Mouse (Mus musculus) neural tube, embryonic 14.5 days (tissue): ENCODE measurements at regions not wholly inside any gene's neighbourhood (a gene's known extent, or its start where the extent isn't known, plus 50 kb on each side); places are given as distances from the start of the nearest gene placed in this dataset.

ENCODE experiments used
- ATAC-seq: fragments of 200-750 bp; cut with Nextera tagmentation; 2 replicates; pipeline ENCODE4 v1.8.0; 2017; ENCODE audit warnings: low read depth, mild to moderate bottlenecking, moderate TSS enrichment, moderate library complexity
- H3K27ac ChIP-seq: fragments of 300-500 bp; sonication (generic); 2 replicates; pipeline ENCODE4 v1.5.1; 2014; ENCODE audit warnings: low read depth, mild to moderate bottlenecking, control low read depth, low read length, moderate library complexity, mixed read lengths
- H3K27me3 ChIP-seq: fragments of 300-500 bp; sonication (generic); 2 replicates; pipeline ENCODE4 v1.6.1; 2014; ENCODE audit warnings: low read length; ENCODE audit not compliant: control insufficient read depth, insufficient read depth
- H3K36me3 ChIP-seq: fragments of 300-500 bp; sonication (generic); 2 replicates; pipeline ENCODE4 v1.6.1; 2014; ENCODE audit warnings: low read length, mixed read lengths; ENCODE audit not compliant: control insufficient read depth, insufficient read depth
- H3K4me1 ChIP-seq: fragments of 300-500 bp; sonication (generic); 2 replicates; pipeline ENCODE4 v1.6.1; 2014; ENCODE audit warnings: low read length; ENCODE audit not compliant: control insufficient read depth, insufficient read depth
- H3K4me2 ChIP-seq: fragments of 300-500 bp; sonication (generic); 2 replicates; pipeline ENCODE4 v1.6.1; 2014; ENCODE audit warnings: mild to moderate bottlenecking, low read depth, low read length, control low read depth
- H3K4me3 ChIP-seq: fragments of 300-500 bp; sonication (generic); 2 replicates; pipeline ENCODE4 v1.5.1; 2014; ENCODE audit warnings: low read depth, low read length, control low read depth, mixed read lengths
- H3K9ac ChIP-seq: fragments of 300-500 bp; sonication (generic); replicated peaks from 2 replicates; pipeline ENCODE4 v1.6.1; 2014; ENCODE audit warnings: low read depth, mild to moderate bottlenecking, control low read depth, low read length, mixed read lengths
- H3K9me3 ChIP-seq: fragments of 300-500 bp; sonication (generic); 2 replicates; pipeline ENCODE4 v1.6.1; 2016; ENCODE audit warnings: low read length; ENCODE audit not compliant: control insufficient read depth
- WGBS: fragments of 180-500 bp; shearing (Covaris S2); extraction: QIAGEN DNeasy Blood & Tissue Kit; methylation state at CpG from one replicate; pipeline ENCODE4 v1.1.7; 2014; 5-methylcytosine and 5-hydroxymethylcytosine counted together

- no peaks in the 10 kb centered on the region for H3K4me1 ChIP-seq
- H3K27ac ChIP-seq, result no peak overlapping the region
- no peak overlapping the region for H3K4me3 ChIP-seq
- no peak for ATAC-seq
- H3K27me3 ChIP-seq, result no peaks in the 10 kb centered on the region
- H3K9me3 ChIP-seq, result no peaks in the 10 kb centered on the region
- H3K4me2 ChIP-seq, result no peak overlapping the region
- no peak overlapping the region for H3K9ac ChIP-seq
- H3K36me3 ChIP-seq, result no peaks in the 10 kb centered on the region
- WGBS, result 63% methylated on average over 15 of the region's 15 CpGs
These were observed 149.0 kb upstream of the Jarid2 start for GRCm38 (mm10) chr13:44580156-44580736.

GRCm38 (mm10) chr13:44580767-44581166 lies 148.5 kb upstream of the Jarid2 start:
- H3K4me1 ChIP-seq, result no peaks in the 10 kb centered on the region
- H3K27me3 ChIP-seq, result no peaks in the 10 kb centered on the region
- no peak overlapping the region for H3K27ac ChIP-seq
- no peak for ATAC-seq
- no peak overlapping the region for H3K9ac ChIP-seq
- H3K4me3 ChIP-seq, result no peak overlapping the region
- no peaks in the 10 kb centered on the region for H3K9me3 ChIP-seq
- H3K36me3 ChIP-seq, result no peaks in the 10 kb centered on the region
- no peak overlapping the region for H3K4me2 ChIP-seq
- WGBS, result 45% methylated on average over 9 of the region's 9 CpGs

DNA sequence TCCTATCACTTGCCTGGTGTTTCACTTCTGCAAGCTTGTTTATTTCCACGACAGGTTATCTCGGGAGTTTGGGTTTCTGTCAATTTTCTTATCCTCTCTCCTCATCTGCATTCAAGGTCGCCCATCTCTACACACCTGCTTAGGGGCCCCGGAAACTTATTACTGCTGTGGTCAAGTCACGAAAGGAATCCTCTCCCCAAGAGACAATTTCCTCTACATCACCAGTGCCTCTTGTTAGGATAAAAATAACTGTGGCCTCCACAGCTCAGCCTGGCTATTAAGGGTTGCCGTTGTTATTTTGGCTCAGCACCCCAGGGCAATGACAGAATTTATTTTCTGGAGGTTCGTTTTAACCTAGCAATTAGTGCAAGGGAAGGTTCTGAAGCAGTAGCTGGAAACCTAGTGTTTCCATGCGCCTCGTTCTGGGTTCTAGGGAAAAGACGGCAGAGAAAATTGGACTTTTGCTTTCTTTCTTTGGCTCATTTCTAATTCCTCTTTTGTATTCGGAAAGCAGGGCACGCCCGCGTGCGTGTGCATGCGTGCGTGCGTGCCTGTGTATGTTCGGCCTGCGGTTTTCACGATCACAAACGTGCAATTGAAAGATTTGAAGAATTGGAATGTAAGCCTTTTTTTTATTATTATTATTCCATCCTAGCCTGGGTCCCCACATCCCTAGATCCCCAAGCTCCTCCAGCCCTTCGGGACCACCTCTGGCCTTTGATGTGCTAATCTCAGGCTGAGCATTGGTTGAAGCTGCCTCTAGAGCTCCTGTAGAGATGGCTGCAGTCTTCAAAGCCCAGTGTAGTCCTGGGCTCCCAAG lies 147.1 kb upstream of the Jarid2 start:
- 21% methylated on average over 23 of the region's 23 CpGs for WGBS
- H3K27ac ChIP-seq, result no peak overlapping the region
- H3K4me2 ChIP-seq, result peak overlapping the region; percentile 12
- H3K4me1 ChIP-seq, result no peaks in the 10 kb centered on the region
- H3K9ac ChIP-seq, result 0 out of 2 replicates have a peak overlapping the region, but pooled peaks have one; percentile 22
- no peaks in the 10 kb centered on the region for H3K9me3 ChIP-seq
- no peaks in the 10 kb centered on the region for H3K27me3 ChIP-seq
- ATAC-seq, result no peak
- H3K4me3 ChIP-seq, result no peak overlapping the region
- H3K36me3 ChIP-seq, result no peaks in the 10 kb centered on the region

DNA sequence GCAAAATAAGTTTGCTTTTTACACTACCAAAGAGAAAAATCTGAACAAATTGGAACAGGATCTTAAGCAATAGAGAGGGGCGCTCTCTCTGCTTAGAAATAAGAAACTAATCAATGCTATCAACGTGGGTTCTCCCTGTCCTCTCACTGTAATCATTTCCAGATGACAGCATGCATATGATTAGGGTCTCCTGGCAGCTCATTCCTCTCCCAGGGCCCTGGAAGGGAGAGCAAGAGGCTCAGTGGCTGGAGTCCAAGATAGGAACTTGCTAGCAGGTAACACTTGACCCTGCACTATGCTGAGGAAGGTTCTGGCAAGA lies 146.5 kb upstream of the Jarid2 start:
- ATAC-seq, result no peak
- WGBS, result 28% methylated on average over 2 of the region's 2 CpGs
- Histone ChIP-seq H3K4me2 (peak overlapping the region; percentile 12), H3K9ac (0 out of 2 replicates have a peak overlapping the region, but pooled peaks have one; percentile 22), H3K27ac (no peak overlapping the region), H3K4me1 (no peaks in the 10 kb centered on the region), H3K4me3 (no peak overlapping the region), H3K27me3 (no peaks in the 10 kb centered on the region), H3K36me3 (no peaks in the 10 kb centered on the region), H3K9me3 (no peaks in the 10 kb centered on the region)

- no peak overlapping the region for H3K27ac ChIP-seq
- no peaks in the 10 kb centered on the region for H3K27me3 ChIP-seq
- H3K4me1 ChIP-seq, result no peaks in the 10 kb centered on the region
- H3K4me2 ChIP-seq, result no peak overlapping the region
- no peak overlapping the region for H3K9ac ChIP-seq
- H3K36me3 ChIP-seq, result no peaks in the 10 kb centered on the region
- ATAC-seq, result no peak
- no peaks in the 10 kb centered on the region for H3K9me3 ChIP-seq
- H3K4me3 ChIP-seq, result no peak overlapping the region
- 72% methylated on average over 5 of the region's 5 CpGs for WGBS
These were observed 145.7 kb upstream of the Jarid2 start for GRCm38 (mm10) chr13:44583614-44584013.

- 21% methylated on average over 8 of the region's 8 CpGs for WGBS
- no peaks in the 10 kb centered on the region for H3K9me3 ChIP-seq
- no peaks in the 10 kb centered on the region for H3K27me3 ChIP-seq
- no peak overlapping the region for H3K4me2 ChIP-seq
- no peak overlapping the region for H3K27ac ChIP-seq
- H3K36me3 ChIP-seq, result no peaks in the 10 kb centered on the region
- ATAC-seq, result no peak
- no peak overlapping the region for H3K9ac ChIP-seq
- no peak overlapping the region for H3K4me3 ChIP-seq
- H3K4me1 ChIP-seq, result no peaks in the 10 kb centered on the region
These were observed 145.1 kb upstream of the Jarid2 start for GRCm38 (mm10) chr13:44584151-44584550.

- Histone ChIP-seq H3K27me3 (no peaks in the 10 kb centered on the region), H3K36me3 (no peaks in the 10 kb centered on the region), H3K4me2 (no peak overlapping the region), H3K9ac (no peak overlapping the region), H3K4me3 (no peak overlapping the region), H3K27ac (no peak overlapping the region), H3K4me1 (no peaks in the 10 kb centered on the region), H3K9me3 (no peaks in the 10 kb centered on the region)
- 35% methylated on average over 4 of the region's 4 CpGs for WGBS
- no peak for ATAC-seq
These were observed 144.7 kb upstream of the Jarid2 start for GRCm38 (mm10) chr13:44584551-44584950.

DNA sequence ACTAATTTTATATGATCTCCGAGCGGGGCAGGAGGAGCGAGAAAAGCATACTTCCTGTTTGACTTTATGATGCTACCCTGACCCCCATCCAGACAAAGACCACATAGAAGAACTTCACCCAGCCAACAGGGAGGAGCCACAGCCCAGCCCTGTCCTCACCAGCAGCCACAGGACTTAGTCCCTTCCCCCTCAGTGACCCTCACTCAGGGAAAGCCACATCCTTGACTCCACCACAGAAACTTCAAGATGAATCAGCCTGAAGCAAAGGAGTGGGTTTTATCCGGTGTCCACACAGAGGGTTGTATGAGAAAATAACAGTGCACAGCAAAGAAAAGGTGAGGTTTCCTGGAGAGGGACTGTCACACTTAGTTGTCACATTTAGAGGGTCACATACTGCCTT lies 141.4 kb upstream of the Jarid2 start:
- WGBS, result 75% methylated on average over 4 of the region's 4 CpGs
- Histone ChIP-seq H3K27me3 (no peaks in the 10 kb centered on the region), H3K9ac (no peak overlapping the region), H3K4me3 (no peak overlapping the region), H3K36me3 (no peaks in the 10 kb centered on the region), H3K4me2 (no peak overlapping the region), H3K4me1 (no peaks in the 10 kb centered on the region), H3K27ac (no peak overlapping the region), H3K9me3 (no peaks in the 10 kb centered on the region)
- ATAC-seq, result no peak

DNA sequence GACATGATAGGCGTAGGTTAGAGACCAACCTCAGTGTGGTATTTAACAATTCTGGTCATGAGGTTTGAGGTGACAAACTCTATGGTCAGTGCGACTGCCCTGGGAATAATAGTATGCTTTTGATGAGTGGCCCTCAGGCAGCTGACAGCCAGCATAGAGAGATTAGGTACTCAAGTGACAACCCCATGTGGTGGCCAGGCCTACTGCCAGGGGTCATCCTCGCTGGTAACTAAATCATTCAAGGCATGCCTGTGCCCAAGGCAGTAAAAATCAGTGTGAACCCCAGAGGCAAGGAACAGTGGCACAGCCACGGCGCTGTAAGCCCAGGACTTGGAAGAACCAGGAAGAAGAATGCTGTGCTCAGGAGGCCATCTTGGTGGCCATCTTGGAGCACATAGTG lies 134.6 kb upstream of the Jarid2 start:
- Histone ChIP-seq H3K4me2 (no peak overlapping the region), H3K27me3 (no peaks in the 10 kb centered on the region), H3K9ac (no peak overlapping the region), H3K4me1 (no peaks in the 10 kb centered on the region), H3K4me3 (no peak overlapping the region), H3K27ac (no peak overlapping the region), H3K9me3 (no peaks in the 10 kb centered on the region), H3K36me3 (no peaks in the 10 kb centered on the region)
- no peak for ATAC-seq
- WGBS, result 79% methylated on average over 5 of the region's 5 CpGs
